Mouse (Mus musculus) hindbrain, embryonic 16.5 days (tissue): ENCODE measurements at regions not wholly inside any gene's neighbourhood (a gene's known extent, or its start where the extent isn't known, plus 50 kb on each side); places are given as distances from the start of the nearest gene placed in this dataset.

Experiments
- ATAC-seq: fragments of 200-750 bp; cut with Nextera tagmentation; 2 replicates; pipeline ENCODE4 v1.8.0; 2017; ENCODE audit warnings: moderate TSS enrichment, moderate library complexity
- H3K27ac ChIP-seq: fragments of 300-500 bp; sonication (generic); 2 replicates; pipeline ENCODE4 v1.5.1; 2014; ENCODE audit warnings: low read depth, mild to moderate bottlenecking, control low read depth, low read length, moderate library complexity
- H3K27me3 ChIP-seq: fragments of 300-500 bp; sonication (generic); replicated peaks from 2 replicates; pipeline ENCODE4 v1.6.1; 2014; ENCODE audit warnings: low read length; ENCODE audit not compliant: control insufficient read depth, insufficient read depth
- H3K36me3 ChIP-seq: fragments of 300-500 bp; sonication (generic); 2 replicates; pipeline ENCODE4 v1.6.1; 2014; ENCODE audit warnings: mild to moderate bottlenecking, low read length, moderate library complexity, mixed read lengths; ENCODE audit not compliant: control insufficient read depth, insufficient read depth
- H3K4me1 ChIP-seq: fragments of 300-500 bp; sonication (generic); 2 replicates; pipeline ENCODE4 v1.6.1; 2014; ENCODE audit warnings: low read depth, low read length; ENCODE audit not compliant: control insufficient read depth, insufficient read depth
- H3K4me2 ChIP-seq: fragments of 300-500 bp; sonication (generic); 2 replicates; pipeline ENCODE4 v1.6.1; 2014; ENCODE audit warnings: mild to moderate bottlenecking, low read length, control low read depth, moderate library complexity
- H3K4me3 ChIP-seq: fragments of 300-500 bp; sonication (generic); 2 replicates; pipeline ENCODE4 v1.5.1; 2014; ENCODE audit warnings: mild to moderate bottlenecking, low read length, control low read depth, moderate library complexity
- H3K9ac ChIP-seq: fragments of 300-500 bp; sonication (generic); 2 replicates; pipeline ENCODE4 v1.6.1; 2014; ENCODE audit warnings: low read depth, mild to moderate bottlenecking, control low read depth, low read length, moderate library complexity
- H3K9me3 ChIP-seq: fragments of 300-500 bp; sonication (generic); 2 replicates; pipeline ENCODE4 v1.6.1; 2014; ENCODE audit warnings: mild to moderate bottlenecking, low read length, moderate library complexity; ENCODE audit not compliant: control insufficient read depth
- WGBS: fragments of 180-500 bp; shearing (Covaris S2); extraction: QIAGEN DNeasy Blood & Tissue Kit; methylation state at CpG from one replicate; pipeline ENCODE4 v1.1.7; 2014; 5-methylcytosine and 5-hydroxymethylcytosine counted together

GRCm38 (mm10) chr12:110380831-110381750 lies 65.8 kb upstream of the Ppp2r5c start:
- Histone ChIP-seq H3K9ac (no peak overlapping the region), H3K27me3 (no peaks in the 10 kb centered on the region; the same call in 1 of the 2 replicates), H3K4me2 (no peak overlapping the region), H3K27ac (no peak overlapping the region), H3K4me3 (no peak overlapping the region), H3K4me1 (peaks cover 4% of the 10 kb centered on the region), H3K9me3 (no peaks in the 10 kb centered on the region), H3K36me3 (no peaks in the 10 kb centered on the region)
- no peak for ATAC-seq
- WGBS, result 80% methylated on average over 25 of the region's 25 CpGs

- H3K36me3 ChIP-seq, result no peaks in the 10 kb centered on the region
- peak overlapping the region; percentile 6; the same call in 1 of the 2 replicates for H3K4me2 ChIP-seq
- no peaks in the 10 kb centered on the region for H3K9me3 ChIP-seq
- ATAC-seq, result no peak
- no peaks in the 10 kb centered on the region for H3K27me3 ChIP-seq
- H3K9ac ChIP-seq, result no peak overlapping the region
- 45% methylated on average over 20 of the region's 20 CpGs for WGBS
- H3K4me3 ChIP-seq, result no peak overlapping the region
- peaks cover 4% of the 10 kb centered on the region; the same call in 1 of the 2 replicates for H3K4me1 ChIP-seq
- no peak overlapping the region for H3K27ac ChIP-seq
Measured at GRCm38 (mm10) chr12:110385031-110385430, 61.9 kb upstream of the Ppp2r5c start.

- H3K27me3 ChIP-seq, result no peaks in the 10 kb centered on the region
- H3K4me1 ChIP-seq, result peaks cover 4% of the 10 kb centered on the region; the same call in 1 of the 2 replicates
- no peak overlapping the region for H3K4me3 ChIP-seq
- ATAC-seq, result no peak
- H3K27ac ChIP-seq, result no peak overlapping the region
- H3K4me2 ChIP-seq, result no peak overlapping the region
- WGBS, result 65% methylated on average over 20 of the region's 20 CpGs
- no peaks in the 10 kb centered on the region for H3K36me3 ChIP-seq
- H3K9me3 ChIP-seq, result no peaks in the 10 kb centered on the region
- H3K9ac ChIP-seq, result no peak overlapping the region
Measured at GRCm38 (mm10) chr12:110385801-110386599, 60.9 kb upstream of the Ppp2r5c start.

GRCm38 (mm10) chr12:110387056-110387455 lies 59.9 kb upstream of the Ppp2r5c start:
- Histone ChIP-seq H3K4me1 (peaks cover 4% of the 10 kb centered on the region; the same call in 1 of the 2 replicates), H3K27me3 (no peaks in the 10 kb centered on the region), H3K9ac (no peak overlapping the region), H3K36me3 (no peaks in the 10 kb centered on the region), H3K4me3 (no peak overlapping the region), H3K4me2 (no peak overlapping the region), H3K9me3 (no peaks in the 10 kb centered on the region), H3K27ac (no peak overlapping the region)
- no peak for ATAC-seq
- WGBS, result 59% methylated on average over 11 of the region's 11 CpGs

GRCm38 (mm10) chr12:110387567-110387966 lies 59.4 kb upstream of the Ppp2r5c start:
- Histone ChIP-seq H3K9ac (no peak overlapping the region), H3K27ac (no peak overlapping the region), H3K4me2 (no peak overlapping the region), H3K4me3 (no peak overlapping the region), H3K27me3 (no peaks in the 10 kb centered on the region), H3K36me3 (no peaks in the 10 kb centered on the region), H3K9me3 (no peaks in the 10 kb centered on the region), H3K4me1 (peaks cover 4% of the 10 kb centered on the region; the same call in 1 of the 2 replicates)
- WGBS, result 60% methylated on average over 4 of the region's 4 CpGs
- ATAC-seq, result no peak

- no peaks in the 10 kb centered on the region for H3K27me3 ChIP-seq
- no peak overlapping the region for H3K4me3 ChIP-seq
- peaks cover 4% of the 10 kb centered on the region; the same call in 1 of the 2 replicates for H3K4me1 ChIP-seq
- no peak for ATAC-seq
- no peak overlapping the region for H3K9ac ChIP-seq
- no peak overlapping the region for H3K27ac ChIP-seq
- H3K36me3 ChIP-seq, result no peaks in the 10 kb centered on the region
- no peaks in the 10 kb centered on the region for H3K9me3 ChIP-seq
- 79% methylated on average over 12 of the region's 12 CpGs for WGBS
- H3K4me2 ChIP-seq, result no peak overlapping the region
Measured at GRCm38 (mm10) chr12:110389439-110389838, 57.5 kb upstream of the Ppp2r5c start.

GRCm38 (mm10) chr12:110391464-110391863 lies 55.5 kb upstream of the Ppp2r5c start:
- no peaks in the 10 kb centered on the region for H3K27me3 ChIP-seq
- no peak overlapping the region for H3K9ac ChIP-seq
- H3K4me2 ChIP-seq, result no peak overlapping the region
- H3K36me3 ChIP-seq, result no peaks in the 10 kb centered on the region
- no peak overlapping the region for H3K27ac ChIP-seq
- no peaks in the 10 kb centered on the region; the same call in 1 of the 2 replicates for H3K4me1 ChIP-seq
- no peaks in the 10 kb centered on the region for H3K9me3 ChIP-seq
- no peak overlapping the region for H3K4me3 ChIP-seq
- WGBS, result 86% methylated on average over 8 of the region's 8 CpGs
- no peak for ATAC-seq

GRCm38 (mm10) chr12:110393555-110393954 lies 53.4 kb upstream of the Ppp2r5c start:
- H3K4me2 ChIP-seq, result no peak overlapping the region
- H3K4me1 ChIP-seq, result no peaks in the 10 kb centered on the region
- no peak overlapping the region for H3K4me3 ChIP-seq
- no peaks in the 10 kb centered on the region for H3K27me3 ChIP-seq
- H3K36me3 ChIP-seq, result no peaks in the 10 kb centered on the region
- 83% methylated on average over 7 of the region's 7 CpGs for WGBS
- no peak for ATAC-seq
- H3K9ac ChIP-seq, result no peak overlapping the region
- H3K9me3 ChIP-seq, result no peaks in the 10 kb centered on the region
- no peak overlapping the region for H3K27ac ChIP-seq
